Mouse (Mus musculus): ENCODE measurements around the gene Wdr31. TPM values are rescaled to one million over a fixed set of nuclear protein-coding genes. Genes with fewer than 3 reads are reported as not detected.
A peak's percentile ranks its signal among the peaks of the same experiment; 100 is the strongest.

The Wdr31 gene
- total RNA-seq, 4 experiments from 2014 or later = 7.7 to 10.0 (median 8.5) TPM

DNA sequence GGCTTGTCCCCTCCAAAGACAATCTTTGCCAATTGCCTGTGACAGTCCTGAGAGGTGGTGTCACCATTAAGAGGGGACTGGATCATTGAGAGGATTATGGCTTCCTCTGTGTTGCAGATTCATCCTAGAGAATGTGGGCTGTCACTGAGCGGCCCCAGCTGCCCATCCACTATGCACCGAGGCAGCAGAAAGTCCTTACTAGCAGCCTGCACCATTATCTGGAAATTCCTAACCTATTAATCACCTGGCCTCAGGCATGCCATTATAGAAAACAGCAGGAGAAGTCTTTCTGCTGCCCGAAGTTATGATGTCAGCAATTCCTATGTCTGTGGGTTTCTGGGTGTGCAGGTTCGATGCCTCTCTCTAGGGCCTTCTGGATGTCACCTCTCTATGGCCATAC is 29.7 kb downstream of the Wdr31 start:
- DNase-seq (ENCODE audit: low spot score in 2 of 2) = no peak

DNA sequence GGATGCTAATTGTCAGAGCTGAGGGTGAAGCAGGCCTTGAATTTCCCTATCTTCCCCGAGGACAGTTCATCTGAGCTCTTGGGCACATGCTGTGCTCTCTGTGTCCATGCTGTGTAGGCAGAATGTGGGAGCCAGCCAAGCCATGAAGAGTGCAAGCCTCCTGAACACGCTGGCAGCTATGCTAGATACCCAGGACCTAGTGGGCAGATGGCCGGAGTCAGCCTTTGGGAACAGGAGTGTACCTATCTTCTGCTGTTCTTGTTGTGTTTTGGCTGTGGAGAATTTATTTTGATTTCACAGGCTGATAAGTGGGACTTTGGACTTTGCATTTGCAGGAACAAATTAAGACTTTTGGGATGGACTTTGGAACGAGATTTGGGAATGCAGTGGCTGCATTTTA is 30.2 kb downstream of the Wdr31 start:
- no peak for DNase-seq (ENCODE audit: low spot score in 2 of 2)

DNA sequence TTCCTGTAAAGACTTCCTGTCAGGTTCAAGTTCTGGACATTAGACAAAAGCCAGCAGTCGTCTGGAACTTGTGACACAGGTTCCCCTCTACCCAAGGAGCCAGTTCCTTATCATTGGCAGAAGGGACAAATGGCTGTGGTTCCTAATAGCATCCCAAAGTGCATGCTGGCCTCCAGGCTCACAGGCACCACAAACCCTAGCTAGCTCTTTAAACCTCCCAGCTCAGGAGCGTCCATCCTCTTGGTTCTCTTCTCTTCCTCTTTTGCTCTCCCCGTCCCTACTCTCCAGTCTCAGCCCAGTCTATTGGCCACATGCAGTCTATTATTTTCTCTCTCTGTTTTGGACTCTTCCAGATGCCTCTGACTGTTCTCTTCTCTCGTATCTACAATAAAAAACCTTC is 30.9 kb downstream of the Wdr31 start:
- no peak for DNase-seq (ENCODE audit: low spot score in 2 of 2)

DNA sequence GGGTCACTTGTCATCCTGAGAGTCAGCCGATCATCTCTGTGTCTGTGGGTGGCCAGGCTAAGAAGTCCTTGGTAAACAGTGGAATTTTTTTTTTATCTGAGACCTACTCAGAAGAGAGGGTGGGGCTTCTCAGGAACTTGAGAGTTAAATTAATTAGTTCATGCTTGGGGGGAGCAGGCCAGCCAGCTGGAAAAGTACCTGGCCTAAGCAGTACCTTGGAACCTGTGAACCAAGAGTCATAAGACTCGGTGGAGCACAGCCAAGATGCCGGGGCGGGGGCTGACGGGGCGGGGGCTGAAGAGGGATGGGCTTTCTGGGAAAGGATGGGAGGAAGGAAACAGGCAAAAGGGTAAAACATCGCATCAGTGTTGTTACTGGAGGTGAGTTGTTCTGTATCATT is 32.8 kb downstream of the Wdr31 start:
- no peak for DNase-seq (ENCODE audit: low spot score in 2 of 2)

GRCm38 (mm10) chr4:62437256-62437778 is 33.4 kb downstream of the Wdr31 start:
- no peak for DNase-seq (ENCODE audit: low spot score in 2 of 2)

DNA sequence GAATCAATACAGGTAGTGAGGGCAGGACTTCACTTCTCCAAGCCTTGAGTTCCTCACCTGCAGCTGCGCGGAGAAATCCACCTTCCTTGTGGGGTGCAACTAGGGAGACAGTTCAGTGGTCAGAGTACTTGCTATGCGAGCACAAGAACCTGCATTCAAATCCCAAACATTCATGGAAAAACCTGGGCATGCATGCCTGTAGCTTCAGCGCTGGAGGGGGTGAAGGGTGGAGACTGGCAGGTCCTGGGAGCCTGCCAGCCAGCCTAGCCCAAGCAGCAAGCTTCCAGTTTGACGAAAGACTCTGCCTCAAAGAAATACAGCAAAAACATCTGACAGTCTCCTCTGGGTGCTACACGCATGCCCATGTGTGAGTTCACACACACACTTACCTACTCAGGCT is 35.6 kb downstream of the Wdr31 start, which contains the start of gene Rnf183:
Gene Rnf183, minus strand, starts transcription at position 172 of the 400 bp plus-strand sequence.
- no peak for DNase-seq (ENCODE audit: low spot score in 2 of 2)

- no peak for DNase-seq (ENCODE audit: low spot score in 2 of 2)
Measured at GRCm38 (mm10) chr4:62433939-62434870, 36.5 kb downstream of the Wdr31 start.

DNA sequence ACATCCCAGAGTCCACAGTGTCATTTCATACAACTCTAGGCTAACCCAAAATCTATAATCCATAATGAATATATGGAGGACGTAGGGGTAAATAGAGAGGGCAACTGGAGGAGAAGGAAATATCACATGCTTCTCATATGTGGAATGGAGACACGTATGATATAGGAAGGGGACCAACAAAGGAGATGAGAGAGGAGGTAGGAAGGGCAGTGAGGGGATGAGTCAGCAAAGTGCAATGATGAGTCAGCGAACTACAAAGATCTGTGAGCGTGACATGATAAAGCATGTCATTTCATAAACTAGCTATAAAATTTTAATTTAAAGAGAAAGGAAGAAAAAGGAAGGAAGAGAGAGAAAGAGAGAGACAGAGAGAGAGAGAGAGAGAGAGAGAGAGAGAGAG is 39.2 kb downstream of the Wdr31 start:
- no peak for DNase-seq (ENCODE audit: low spot score in 2 of 2)

GRCm38 (mm10) chr4:62430678-62431077 is 40.0 kb downstream of the Wdr31 start:
- DNase-seq (ENCODE audit: low spot score in 2 of 2) = no peak

- no peak for DNase-seq (ENCODE audit: low spot score in 2 of 2)
Measured at GRCm38 (mm10) chr4:62429616-62430015, 41.1 kb downstream of the Wdr31 start.

- no peak for DNase-seq (ENCODE audit: low spot score in 2 of 2)
Measured at GRCm38 (mm10) chr4:62427978-62428758, 42.5 kb downstream of the Wdr31 start.

- no peak for DNase-seq (ENCODE audit: low spot score in 2 of 2)
Measured at GRCm38 (mm10) chr4:62425891-62426290, 44.8 kb downstream of the Wdr31 start.

DNA sequence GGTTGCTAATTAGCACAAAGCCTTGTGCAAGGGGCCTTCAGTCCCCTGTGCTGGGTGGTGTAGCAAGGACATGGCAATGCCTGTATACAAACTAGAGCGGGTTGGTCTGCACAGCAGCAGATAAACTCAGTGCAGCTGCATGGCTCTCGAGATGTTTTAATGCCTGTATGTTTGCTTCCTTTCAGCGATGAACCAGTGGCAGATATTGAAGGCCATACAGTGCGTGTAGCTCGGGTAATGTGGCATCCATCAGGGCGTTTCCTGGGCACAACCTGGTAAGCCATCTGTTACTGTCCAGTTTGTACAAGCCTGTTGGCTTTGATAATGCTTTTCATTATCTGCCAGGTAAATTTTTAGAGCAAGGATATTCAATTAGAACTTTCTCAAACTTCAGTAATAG is 51.6 kb downstream of the Wdr31 start:
- no peak for DNase-seq (ENCODE audit: low spot score in 2 of 2)

DNA sequence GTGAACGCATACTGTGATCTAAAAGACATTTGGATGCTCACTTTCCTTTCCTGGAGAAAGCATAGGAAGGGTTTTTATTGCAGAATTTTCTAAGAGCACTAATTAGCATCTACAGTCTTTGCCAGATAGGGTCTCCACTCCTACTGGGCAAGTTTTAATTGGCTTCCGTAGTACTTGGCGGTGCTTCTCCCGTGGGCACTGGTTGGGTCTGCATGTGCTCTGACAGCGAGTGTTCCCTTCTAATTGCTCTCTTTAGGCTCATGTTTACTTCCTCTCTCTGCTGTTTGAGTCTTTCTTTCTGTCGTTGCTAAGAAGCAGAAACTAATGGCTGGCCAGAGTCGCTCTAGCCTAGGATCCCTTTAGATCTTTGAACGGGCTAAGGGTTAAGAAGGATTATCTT is 52.2 kb downstream of the Wdr31 start:
- DNase-seq (ENCODE audit: low spot score in 2 of 2) = peak in 1 of 2 experiments; percentile 45

DNA sequence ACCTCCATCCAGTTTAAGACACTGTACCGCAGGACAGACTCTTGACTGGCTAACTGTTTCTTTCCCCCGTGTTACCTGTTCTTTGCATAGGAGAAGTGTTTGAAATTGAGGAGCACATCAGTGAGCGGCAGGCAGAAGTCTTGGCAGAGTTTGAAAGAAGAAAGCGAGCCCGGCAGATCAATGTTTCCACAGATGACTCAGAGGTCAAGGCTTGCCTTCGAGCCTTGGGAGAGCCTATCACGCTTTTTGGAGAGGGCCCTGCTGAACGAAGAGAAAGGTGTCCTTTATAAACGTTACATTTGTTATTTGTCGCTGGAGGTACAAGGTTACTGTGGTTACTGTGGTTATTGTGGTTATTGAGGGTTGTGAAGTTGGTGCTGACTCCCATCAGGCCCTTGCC is 59.1 kb downstream of the Wdr31 start:
- DNase-seq (ENCODE audit: low spot score in 2 of 2) = no peak

- no peak for DNase-seq (ENCODE audit: low spot score in 2 of 2)
Measured at GRCm38 (mm10) chr4:62410325-62410724, 60.4 kb downstream of the Wdr31 start.

DNA sequence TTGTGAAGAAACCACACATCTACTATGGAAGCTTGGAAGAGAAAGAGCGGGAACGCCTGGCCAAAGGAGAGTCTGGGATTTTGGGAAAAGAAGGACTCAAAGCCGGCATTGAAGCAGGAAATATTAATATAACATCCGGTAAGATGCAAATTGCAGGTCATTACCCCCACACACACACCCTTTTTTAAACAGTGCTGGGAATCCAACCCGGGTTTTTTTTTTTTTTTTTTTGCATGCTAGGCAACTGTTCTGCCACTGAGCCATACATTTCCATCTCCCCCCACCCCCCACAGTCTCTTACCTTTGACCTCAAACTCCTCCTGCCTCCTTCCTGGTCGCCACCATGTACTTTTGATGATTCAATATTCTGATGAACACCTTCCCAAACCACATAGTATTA is 61.1 kb downstream of the Wdr31 start:
- DNase-seq (ENCODE audit: low spot score in 2 of 2) = no peak

DNA sequence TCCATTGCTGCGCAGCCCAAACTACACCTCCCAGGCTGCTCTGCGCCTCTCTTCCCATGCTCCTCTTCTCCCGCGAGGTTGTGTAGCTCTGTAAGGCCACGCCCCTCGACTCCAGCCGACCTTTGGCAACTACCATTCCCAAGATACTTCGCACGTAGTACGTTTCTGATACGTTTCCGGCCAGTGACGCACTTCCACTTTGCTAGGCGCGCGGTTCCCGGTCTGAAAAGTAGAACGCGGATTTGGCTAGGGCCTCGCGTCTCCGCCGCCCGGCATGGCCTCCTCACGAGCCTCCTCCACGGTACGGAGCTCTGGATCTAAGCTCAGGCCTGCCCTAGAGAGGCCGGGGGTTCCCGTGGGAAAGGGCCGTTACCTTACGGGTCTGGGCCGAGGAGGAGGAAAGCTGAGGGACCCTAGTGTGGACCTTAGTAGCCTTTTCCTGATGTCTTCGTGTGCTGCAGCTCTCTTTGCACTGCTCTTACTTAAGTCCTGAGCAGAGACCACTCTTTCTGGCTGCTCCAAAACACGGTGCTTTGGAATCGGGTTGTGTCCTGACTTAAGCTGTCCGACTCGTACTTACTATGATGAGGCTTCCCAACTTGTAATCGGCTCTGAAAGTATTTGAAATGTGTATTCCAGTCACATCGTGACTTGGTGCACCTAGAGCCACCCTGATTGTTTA is 62.0 kb downstream of the Wdr31 start, which contains the start of the genes Cdc26 and Prpf4:
Gene Cdc26, minus strand, starts transcription at position 42 of the 682 bp plus-strand sequence.
Gene Prpf4, plus strand, starts transcription at position 197 of the 682 bp plus-strand sequence.
- DNase-seq (ENCODE audit: low spot score in 2 of 2) = peak; percentile 99

DNA sequence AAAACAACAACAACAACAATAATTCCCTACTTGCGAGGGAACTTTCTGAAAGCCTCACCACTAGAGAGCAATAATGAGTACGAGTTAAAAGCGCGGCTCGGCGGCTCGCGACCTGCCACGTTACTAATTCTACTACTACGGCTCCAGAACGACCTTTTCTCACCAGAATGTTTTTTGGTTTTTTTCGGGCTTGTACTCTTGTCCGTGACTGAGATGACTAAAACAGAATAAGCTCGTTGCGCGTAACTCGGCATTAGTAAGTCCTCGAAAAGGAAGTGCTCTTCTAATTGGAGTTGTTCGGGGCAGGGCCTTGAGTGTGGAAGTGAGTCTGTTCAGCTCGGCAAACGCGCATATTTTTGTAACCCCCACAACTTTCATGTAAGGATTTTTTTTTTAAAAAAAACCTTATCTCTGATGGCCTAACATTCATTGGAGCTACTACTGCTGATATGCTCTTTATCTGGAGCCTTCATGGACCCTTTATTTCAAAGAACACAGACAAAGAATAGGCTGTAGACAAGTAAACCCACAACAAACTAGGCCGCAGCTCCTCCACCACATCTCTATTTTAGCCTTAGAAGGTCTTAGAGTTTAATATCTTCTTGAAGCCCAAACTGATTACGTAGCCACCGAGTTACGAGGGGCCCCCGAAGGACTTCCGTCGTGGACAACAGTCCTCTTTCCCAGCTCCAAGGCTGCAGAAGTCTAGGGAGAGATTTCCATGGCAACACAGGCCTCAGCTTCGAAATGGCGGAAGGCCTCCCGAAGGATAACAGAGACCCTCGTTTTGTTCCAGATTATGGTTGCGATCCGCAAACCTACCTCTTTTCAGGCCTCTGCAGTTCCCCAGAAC is 62.7 kb downstream of the Wdr31 start:
- peak; percentile 38 to 48 for DNase-seq (ENCODE audit: low spot score in 2 of 2)

GRCm38 (mm10) chr4:62406133-62406532 is 64.6 kb downstream of the Wdr31 start:
- no peak for DNase-seq (ENCODE audit: low spot score in 2 of 2)

Data from layer of hippocampus, adult 8-10 months (tissue).